Mouse (Mus musculus): ENCODE data around the gene Bsph2. TPM values are rescaled to one million over a fixed set of nuclear protein-coding genes. Genes with fewer than 3 reads are reported as not detected.

Gene Bsph2
- polyA plus RNA-seq (2012; rRNA removed) (not detected in 2 replicates), polyA plus RNA-seq (2014; fragmentation: Nextera tagmentation; extraction: Ambion mirVana) (not detected in 2 replicates)

- ATAC-seq (ENCODE audit: insufficient read depth) (no peak), DNase-seq (ENCODE audit: low read depth in 3 of 3, low spot score in 3 of 3) (no peak)
- H3K9me3 ChIP-seq (ENCODE audit: control insufficient read depth, low read length) = no peaks in the 10 kb centered on the region; the same call in 1 of the 2 replicates
- no peak within 1 kb of the TSS for H3K4me2 ChIP-seq (ENCODE audit: low read depth)
- H3K27me3 ChIP-seq (ENCODE audit: control insufficient read depth, insufficient read depth, low read length) = no peaks in the 10 kb centered on the region
- H3K27ac ChIP-seq = no peak within 1 kb of the TSS
- TF ChIP-seq CTCF (IDR thresholded peaks at IDR 0.05; ENCODE audit: low read depth) = no peak
- TF ChIP-seq EP300 (IDR thresholded peaks at IDR 0.05; ENCODE audit: low read depth) = no peak
- no peaks in the 10 kb centered on the region for H3K4me1 ChIP-seq (replicated peaks; ENCODE audit: control insufficient read depth in 2 of 2, insufficient read depth in 2 of 2, low read length in 1 of 2)
- no peak within 1 kb of the TSS for H3K4me3 ChIP-seq (ENCODE audit: insufficient read depth in 1 of 2, low read depth in 2 of 2, low read length in 2 of 2)
- no peaks in the 10 kb centered on the region for H3K36me3 ChIP-seq (replicated peaks; ENCODE audit: control insufficient read depth, insufficient read depth, low read depth)
- no peak within 1 kb of the TSS for H3K9ac ChIP-seq (replicated peaks)
Observed at GRCm38 (mm10) chr7:13570967-13571366, at the start of gene Bsph2. Bsph2 (minus strand) TSS chr7:13571067.

- Histone ChIP-seq H3K27ac (no peak overlapping the region), H3K9me3 (ENCODE audit: control insufficient read depth, low read length) (no peaks in the 10 kb centered on the region), H3K4me1 (replicated peaks; ENCODE audit: control insufficient read depth in 2 of 2, insufficient read depth in 2 of 2, low read length in 1 of 2) (no peaks in the 10 kb centered on the region), H3K9ac (replicated peaks) (no peak overlapping the region), H3K27me3 (ENCODE audit: control insufficient read depth, insufficient read depth, low read length) (no peaks in the 10 kb centered on the region), H3K4me2 (ENCODE audit: low read depth) (no peak overlapping the region), H3K4me3 (ENCODE audit: insufficient read depth in 1 of 2, low read depth in 2 of 2, low read length in 2 of 2) (no peak overlapping the region), H3K36me3 (replicated peaks; ENCODE audit: control insufficient read depth, insufficient read depth, low read depth) (no peaks in the 10 kb centered on the region)
- TF ChIP-seq EP300 (IDR thresholded peaks at IDR 0.05; ENCODE audit: low read depth) (no peak), CTCF (IDR thresholded peaks at IDR 0.05; ENCODE audit: low read depth) (no peak)
- ATAC-seq (ENCODE audit: insufficient read depth) (no peak), DNase-seq (ENCODE audit: low read depth in 3 of 3, low spot score in 3 of 3) (no peak)
- WGBS (ENCODE audit: insufficient replicate concordance) = 48% methylated on average over 1 of the region's 1 CpGs
Observed at GRCm38 (mm10) chr7:13511539-13511938, 59.3 kb downstream of the Bsph2 start.

Other genes with a start within 250 kb of the Bsph2 start
- 1.6 and 1.8 TPM in 2 replicates for gene Pla2g4c, start 246.4 kb downstream of the Bsph2 start, polyA plus RNA-seq (2012; rRNA removed)
- 1.4 and 1.7 TPM in 2 replicates for gene Pla2g4c, start 246.4 kb downstream of the Bsph2 start, polyA plus RNA-seq (2014; fragmentation: Nextera tagmentation; extraction: Ambion mirVana)
- gene Cabp5, start 172.9 kb downstream of the Bsph2 start, polyA plus RNA-seq (2012; rRNA removed) = 0.03 and 0.06 TPM in 2 replicates
- gene Cabp5, start 172.9 kb downstream of the Bsph2 start, polyA plus RNA-seq (2014; fragmentation: Nextera tagmentation; extraction: Ambion mirVana) = not detected in 2 replicates
- gene Bsph1, start 120.2 kb downstream of the Bsph2 start, polyA plus RNA-seq (2012; rRNA removed) = not detected in 2 replicates
- not detected in 2 replicates for gene Bsph1, start 120.2 kb downstream of the Bsph2 start, polyA plus RNA-seq (2014; fragmentation: Nextera tagmentation; extraction: Ambion mirVana)
- gene Sult2a5, start 52.9 kb upstream of the Bsph2 start, polyA plus RNA-seq (2012; rRNA removed) = not detected in 2 replicates
- gene Sult2a5, start 52.9 kb upstream of the Bsph2 start, polyA plus RNA-seq (2014; fragmentation: Nextera tagmentation; extraction: Ambion mirVana) = not detected in 2 replicates
- gene Sult2a2, start 162.4 kb upstream of the Bsph2 start, polyA plus RNA-seq (2012; rRNA removed) = 0.09 and 0.21 TPM in 2 replicates
- gene Sult2a2, start 162.4 kb upstream of the Bsph2 start, polyA plus RNA-seq (2014; fragmentation: Nextera tagmentation; extraction: Ambion mirVana) = 0.27 and 0.48 TPM in 2 replicates

Data from liver, embryonic 14.5 days (tissue).